26 mouse cellular contexts compared by ENCODE assay signal in the genomic region with DNA sequence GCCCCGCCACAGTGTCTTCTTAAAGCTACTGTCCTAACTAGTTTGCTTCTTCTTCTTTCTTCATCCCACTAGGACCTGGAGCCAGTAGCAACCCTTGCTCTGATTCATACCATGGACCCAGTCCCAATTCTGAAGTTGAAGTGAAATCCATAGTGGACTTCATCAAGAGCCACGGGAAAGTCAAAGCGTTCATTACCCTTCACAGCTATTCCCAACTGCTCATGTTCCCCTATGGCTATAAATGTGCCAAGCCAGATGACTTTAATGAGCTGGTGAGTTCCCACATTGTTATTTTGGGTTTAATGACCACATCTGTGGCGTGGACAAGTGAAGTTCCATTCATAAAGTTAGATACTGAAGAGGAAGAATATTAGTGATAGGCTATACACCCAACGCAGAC. TPM values are rescaled to one million over a fixed set of nuclear protein-coding genes. Genes with fewer than 3 reads are reported as not detected.
DNase-seq lines count a peak whose midpoint lies in the region; ATAC-seq lines count a peak whose summit lies in the region.
"Had no signal": no experiment of that assay in that cellular context is flagged by ENCODE, and none has a peak within 500 bp of the region (broad histone marks: within the 10 kb centered on the region; RNA-seq: fewer than 3 reads in every experiment).

No protein-coding gene starts in this region.

- peaks cover 33% of the 10 kb centered on the region for H3K4me1 ChIP-seq in kidney, embryonic 15.5 days
- peaks cover 26% of the 10 kb centered on the region for H3K4me1 ChIP-seq in embryonic facial prominence, embryonic 12.5 days
- H3K4me1 ChIP-seq in limb, embryonic 13.5 days, result peaks cover 58% of the 10 kb centered on the region
- H3K4me1 ChIP-seq: liver, embryonic 13.5 days had no signal

- H3K27me3 ChIP-seq in kidney, embryonic 15.5 days, result no peaks in the 10 kb centered on the region
- H3K27me3 ChIP-seq in embryonic facial prominence, embryonic 12.5 days, result no peaks in the 10 kb centered on the region
- H3K27me3 ChIP-seq in limb, embryonic 13.5 days, result no peaks in the 10 kb centered on the region
- H3K27me3 ChIP-seq: hindbrain, embryonic 12.5 days; lung, embryonic 15.5 days; midbrain, embryonic 12.5 days had no signal

- no peak overlapping the region for H3K4me2 ChIP-seq in kidney, embryonic 15.5 days
- no peak overlapping the region for H3K4me2 ChIP-seq in embryonic facial prominence, embryonic 12.5 days (replicated peaks)
- H3K4me2 ChIP-seq in limb, embryonic 13.5 days (replicated peaks), result no peak overlapping the region
- H3K4me2 ChIP-seq: heart, embryonic 11.5 days; hindbrain, embryonic 12.5 days; liver, embryonic 13.5 days; lung, embryonic 15.5 days; midbrain, embryonic 12.5 days had no signal

- DNase-seq in kidney, adult 11 months, result no peak
- DNase-seq in NIH3T3 (ENCODE audit: low read depth), result peak; percentile 28
- no peak for DNase-seq in thymus, postnatal 4 days
- no peak for DNase-seq in ovary, adult 18-20 months (ENCODE audit: low spot score)
- DNase-seq: B cell, adult 2 months; cerebellum, adult 9-11 months; embryo, embryonic 11 days; gastrocnemius, postnatal 36 days; heart, postnatal 10 days; layer of hippocampus, postnatal 36 days; liver, embryonic 13.5 days; thymus, postnatal 36 days had no signal

- no peak overlapping the region for H3K4me3 ChIP-seq in kidney, embryonic 15.5 days (replicated peaks)
- H3K4me3 ChIP-seq in embryonic facial prominence, embryonic 12.5 days, result no peak overlapping the region
- H3K4me3 ChIP-seq in limb, embryonic 13.5 days, result no peak overlapping the region
- H3K4me3 ChIP-seq: hindbrain, embryonic 12.5 days; liver, embryonic 13.5 days; lung, embryonic 15.5 days; midbrain, embryonic 12.5 days had no signal

- no peaks in the 10 kb centered on the region for H3K9me3 ChIP-seq in kidney, embryonic 15.5 days (replicated peaks)
- H3K9me3 ChIP-seq in embryonic facial prominence, embryonic 12.5 days, result no peaks in the 10 kb centered on the region
- H3K9me3 ChIP-seq in limb, embryonic 13.5 days, result no peaks in the 10 kb centered on the region
- H3K9me3 ChIP-seq: hindbrain, embryonic 12.5 days; liver, embryonic 13.5 days; lung, embryonic 15.5 days had no signal

- H3K36me3 ChIP-seq in kidney, embryonic 15.5 days, result no peaks in the 10 kb centered on the region
- H3K36me3 ChIP-seq in embryonic facial prominence, embryonic 12.5 days, result no peaks in the 10 kb centered on the region
- H3K36me3 ChIP-seq in limb, embryonic 13.5 days, result no peaks in the 10 kb centered on the region
- H3K36me3 ChIP-seq: hindbrain, embryonic 12.5 days; liver, embryonic 13.5 days; lung, embryonic 15.5 days; midbrain, embryonic 12.5 days had no signal

- H3K27ac ChIP-seq in kidney, embryonic 15.5 days, result 0 out of 2 replicates have a peak overlapping the region, but pooled peaks have one; percentile 48
- peak overlapping the region; percentile 18; the same call in 1 of the 2 replicates for H3K27ac ChIP-seq in embryonic facial prominence, embryonic 12.5 days
- peak overlapping the region; percentile 49; the same call in 1 of the 2 replicates for H3K27ac ChIP-seq in limb, embryonic 13.5 days
- H3K27ac ChIP-seq: liver, embryonic 13.5 days; lung, embryonic 15.5 days; macrophage; midbrain, embryonic 12.5 days had no signal

- ATAC-seq in kidney, embryonic 15.5 days (replicated peaks; ENCODE audit: low FRiP score), result no peak
- no peak for ATAC-seq in embryonic facial prominence, embryonic 12.5 days (ENCODE audit: insufficient number of reproducible peaks, insufficient read depth, low FRiP score, low TSS enrichment)
- no peak for ATAC-seq in limb, embryonic 13.5 days (ENCODE audit: low FRiP score, low read depth)
- ATAC-seq: forebrain, embryonic 14.5 days; inflammation-experienced regulatory T-cells, adult 6 months had no signal

- 50% methylated on average over 5 of the region's 5 CpGs for whole genome bisulfite sequencing in kidney, embryonic 15.5 days
- WGBS in embryonic facial prominence, embryonic 12.5 days, result 89% methylated on average over 5 of the region's 5 CpGs
- 39% methylated on average over 5 of the region's 5 CpGs for WGBS in limb, embryonic 13.5 days

- no peak overlapping the region for H3K9ac ChIP-seq in kidney, embryonic 15.5 days
- no peak overlapping the region for H3K9ac ChIP-seq in embryonic facial prominence, embryonic 12.5 days
- H3K9ac ChIP-seq in limb, embryonic 13.5 days, result no peak overlapping the region
- H3K9ac ChIP-seq: hindbrain, embryonic 12.5 days; liver, embryonic 13.5 days; lung, embryonic 15.5 days; midbrain, embryonic 12.5 days had no signal

RNA-seq across cellular contexts. Expression of gene Cpa2, which starts 12.7 kb away (rescaled TPM):
- polyA plus RNA-seq in kidney, embryonic 15.5 days (2015; fragmentation: Nextera tagmentation; extraction: Ambion mirVana), result 20.2 and 21.5 TPM in 2 replicates
- 4.2 and 7.6 TPM in 2 replicates for polyA plus RNA-seq in embryonic facial prominence, embryonic 12.5 days (2016; fragmentation: Nextera tagmentation; extraction: Ambion mirVana)
- polyA plus RNA-seq in limb, embryonic 13.5 days (2015; fragmentation: Nextera tagmentation; extraction: Ambion mirVana), result 10.4 and 11.1 TPM in 2 replicates
- polyA plus RNA-seq: adrenal gland, adult 2 months had no signal

RNA-seq across cellular contexts. Expression of gene Cpa4, which starts 14.1 kb away (rescaled TPM):
- polyA plus RNA-seq in kidney, embryonic 15.5 days (2015; fragmentation: Nextera tagmentation; extraction: Ambion mirVana), result 0.18 and 0.37 TPM in 2 replicates
- polyA plus RNA-seq in embryonic facial prominence, embryonic 12.5 days (2016; fragmentation: Nextera tagmentation; extraction: Ambion mirVana), result 0.79 and 1.3 TPM in 2 replicates
- 2.3 and 2.7 TPM in 2 replicates for polyA plus RNA-seq in limb, embryonic 13.5 days (2015; fragmentation: Nextera tagmentation; extraction: Ambion mirVana)
- polyA plus RNA-seq: inflammation-experienced regulatory T-cells, adult 6 months; macrophage; spleen, adult 2 months had no signal

RNA-seq across cellular contexts. Expression of gene Ssmem1, which starts 44.4 kb away (rescaled TPM):
- polyA plus RNA-seq in kidney, embryonic 15.5 days (2015; fragmentation: Nextera tagmentation; extraction: Ambion mirVana), result not detected in 2 replicates
- polyA plus RNA-seq in embryonic facial prominence, embryonic 12.5 days (2016; fragmentation: Nextera tagmentation; extraction: Ambion mirVana), result 0.14 and 0.33 TPM in 2 replicates
- 0.22 and 0.34 TPM in 2 replicates for polyA plus RNA-seq in limb, embryonic 13.5 days (2015; fragmentation: Nextera tagmentation; extraction: Ambion mirVana)
- polyA plus RNA-seq: adrenal gland, adult 2 months; inflammation-experienced regulatory T-cells, adult 6 months; macrophage; spleen, adult 2 months; stomach, embryonic 14.5 days had no signal

RNA-seq across cellular contexts. Expression of gene Tmem209, which starts 44.5 kb away (rescaled TPM):
- polyA plus RNA-seq in kidney, embryonic 15.5 days (2015; fragmentation: Nextera tagmentation; extraction: Ambion mirVana), result 44.5 and 46.6 TPM in 2 replicates
- 37.8 and 38.6 TPM in 2 replicates for polyA plus RNA-seq in embryonic facial prominence, embryonic 12.5 days (2016; fragmentation: Nextera tagmentation; extraction: Ambion mirVana)
- polyA plus RNA-seq in limb, embryonic 13.5 days (2015; fragmentation: Nextera tagmentation; extraction: Ambion mirVana), result 34.7 and 34.9 TPM in 2 replicates

RNA-seq across cellular contexts. Expression of gene Cpa5, which starts 56.7 kb away (rescaled TPM):
- 0.40 and 0.66 TPM in 2 replicates for polyA plus RNA-seq in kidney, embryonic 15.5 days (2015; fragmentation: Nextera tagmentation; extraction: Ambion mirVana)
- polyA plus RNA-seq in embryonic facial prominence, embryonic 12.5 days (2016; fragmentation: Nextera tagmentation; extraction: Ambion mirVana), result 0.22 and 0.33 TPM in 2 replicates
- polyA plus RNA-seq in limb, embryonic 13.5 days (2015; fragmentation: Nextera tagmentation; extraction: Ambion mirVana), result 0.33 and 0.79 TPM in 2 replicates
- polyA plus RNA-seq: adrenal gland, adult 2 months; hindbrain, embryonic 12.5 days; inflammation-experienced regulatory T-cells, adult 6 months; liver, embryonic 13.5 days; lung, embryonic 15.5 days; macrophage; neural tube, embryonic 14.5 days; spleen, adult 2 months had no signal
